Mouse (Mus musculus) erythroid progenitor cell, adult 5-6 weeks (primary cell): ENCODE data around the gene 4930467E23Rik. TPM values are rescaled to one million over a fixed set of nuclear protein-coding genes. Genes with fewer than 3 reads are reported as not detected.
A peak's percentile ranks its signal among the peaks of the same experiment; 100 is the strongest.
"Not testable (repeated sequence)": the region's sequence is repeated elsewhere in the genome, so short reads cannot be mapped to it uniquely, and the experiment has no call there.

Experiments used
- ATAC-seq: replicated peaks from 2 replicates; pipeline ENCODE4 v1.8.0; 2016; ENCODE audit warnings: moderate number of reproducible peaks, mild to moderate bottlenecking, moderate TSS enrichment, inconsistent platforms; ENCODE audit not compliant: poor library complexity, low FRiP score, severe bottlenecking
- total RNA-seq, 2 experiments: library from RNA; stranded (forward) in 1 of 2; stranded (reverse) in 1 of 2; fragments of 150-400 nt in 1 of 2; fragments of 186-747, 209-891 nt in 1 of 2; gene quantifications; 2 replicates each; pipeline versions ENCODE4 v1.2.3 to v1.2.4; 2015 to 2017; ENCODE audit warnings: low replicate concordance in 2 of 2

The 4930467E23Rik gene
- not detected in 2 replicates for total RNA-seq (2015; ENCODE audit: low replicate concordance)
- total RNA-seq (2017; ENCODE audit: low replicate concordance): not detected in 2 replicates

GRCm38 (mm10) chr8:19729276-19729675 is at the start of gene 4930467E23Rik:
Gene 4930467E23Rik (plus strand): TSS chr8:19729576.
- ATAC-seq: not testable (repeated sequence)

GRCm38 (mm10) chr8:19682311-19682710 is 47.1 kb upstream of the 4930467E23Rik start:
- not testable (repeated sequence) for ATAC-seq

GRCm38 (mm10) chr8:19685476-19685875 is 43.9 kb upstream of the 4930467E23Rik start:
- ATAC-seq: not testable (repeated sequence)

GRCm38 (mm10) chr8:19688802-19689525 is 40.4 kb upstream of the 4930467E23Rik start:
- not testable (repeated sequence) for ATAC-seq

GRCm38 (mm10) chr8:19689745-19690144 is 39.6 kb upstream of the 4930467E23Rik start:
- ATAC-seq: not testable (repeated sequence)

- ATAC-seq: not testable (repeated sequence)
These were observed 38.0 kb upstream of the 4930467E23Rik start for GRCm38 (mm10) chr8:19691421-19691820.

- not testable (repeated sequence) for ATAC-seq
These were observed 31.8 kb upstream of the 4930467E23Rik start for GRCm38 (mm10) chr8:19697497-19698077.

- not testable (repeated sequence) for ATAC-seq
These were observed 31.3 kb upstream of the 4930467E23Rik start for GRCm38 (mm10) chr8:19698123-19698522.

- not testable (repeated sequence) for ATAC-seq
These were observed 30.7 kb upstream of the 4930467E23Rik start for GRCm38 (mm10) chr8:19698722-19699121.

GRCm38 (mm10) chr8:19701326-19701725 is 28.1 kb upstream of the 4930467E23Rik start:
- not testable (repeated sequence) for ATAC-seq

GRCm38 (mm10) chr8:19702276-19702675 is 27.1 kb upstream of the 4930467E23Rik start:
- ATAC-seq: not testable (repeated sequence)

- ATAC-seq: peak; percentile 88
These were observed 26.2 kb upstream of the 4930467E23Rik start for GRCm38 (mm10) chr8:19702972-19703709.

- not testable (repeated sequence) for ATAC-seq
These were observed 25.5 kb upstream of the 4930467E23Rik start for GRCm38 (mm10) chr8:19703906-19704305.

- not testable (repeated sequence) for ATAC-seq
These were observed 24.7 kb upstream of the 4930467E23Rik start for GRCm38 (mm10) chr8:19704441-19705215.

- ATAC-seq: not testable (repeated sequence)
These were observed 24.2 kb upstream of the 4930467E23Rik start for GRCm38 (mm10) chr8:19705216-19705600.

GRCm38 (mm10) chr8:19706101-19706725 is 23.2 kb upstream of the 4930467E23Rik start:
- not testable (repeated sequence) for ATAC-seq

- not testable (repeated sequence) for ATAC-seq
These were observed 22.2 kb upstream of the 4930467E23Rik start for GRCm38 (mm10) chr8:19706918-19707760.

- ATAC-seq: not testable (repeated sequence)
These were observed 21.5 kb upstream of the 4930467E23Rik start for GRCm38 (mm10) chr8:19707761-19708443.
